Mouse (Mus musculus) heart, postnatal 0 days (tissue): ENCODE data around the gene Naa38. TPM values are rescaled to one million over a fixed set of nuclear protein-coding genes. Genes with fewer than 3 reads are reported as not detected.

ENCODE experiments used
- ATAC-seq: fragments of 200-750 bp; cut with Nextera tagmentation; 2 replicates; pipeline ENCODE4 v1.8.0; 2017; ENCODE audit warnings: low read depth, moderate number of reproducible peaks, moderate library complexity; ENCODE audit not compliant: insufficient read depth
- DNase-seq: peaks from one replicate; pipeline ENCODE4 v3.0.0-alpha.2; 2016; ENCODE audit warnings: low spot score
- H3K27ac ChIP-seq: fragments of 300-500 bp; sonication (generic); 2 replicates; pipeline ENCODE4 v1.5.1; 2014; ENCODE audit warnings: low read depth, mild to moderate bottlenecking
- H3K27me3 ChIP-seq: fragments of 300-500 bp; sonication (generic); 2 replicates; pipeline ENCODE4 v1.6.1; 2014; ENCODE audit warnings: low read length, mixed read lengths; ENCODE audit not compliant: control insufficient read depth, insufficient read depth
- H3K36me3 ChIP-seq: fragments of 300-500 bp; sonication (generic); replicated peaks from 2 replicates; pipeline ENCODE4 v1.6.1; 2014; ENCODE audit warnings: low read length, mixed read lengths; ENCODE audit not compliant: control insufficient read depth, insufficient read depth
- H3K4me1 ChIP-seq: fragments of 300-500 bp; sonication (generic); 2 replicates; pipeline ENCODE4 v1.6.1; 2014; ENCODE audit warnings: antibody characterized with exemption; ENCODE audit not compliant: control insufficient read depth, insufficient read depth
- H3K4me2 ChIP-seq: fragments of 300-500 bp; sonication (generic); 2 replicates; pipeline ENCODE4 v1.6.1; 2014; ENCODE audit warnings: low read depth, mild to moderate bottlenecking, low read length, moderate library complexity
- H3K4me3 ChIP-seq: fragments of 300-500 bp; sonication (generic); 2 replicates; pipeline ENCODE4 v1.5.1; 2014; ENCODE audit warnings: low read depth, low read length
- H3K9ac ChIP-seq: fragments of 300-500 bp; sonication (generic); replicated peaks from 2 replicates; pipeline ENCODE4 v1.6.1; 2014; ENCODE audit warnings: low read depth, low read length, mixed read lengths
- H3K9me3 ChIP-seq: fragments of 300-500 bp; sonication (generic); replicated peaks from 2 replicates; pipeline ENCODE4 v1.6.1; 2016; ENCODE audit warnings: low read length; ENCODE audit not compliant: control insufficient read depth
- CTCF ChIP-seq: IDR thresholded peaks from 2 replicates; pipeline ENCODE4 v1.5.1; 2016; ENCODE audit warnings: antibody characterized with exemption, control low read depth, low read depth
- EP300 ChIP-seq: IDR thresholded peaks from 2 replicates; pipeline ENCODE4 v1.6.1; 2016; ENCODE audit warnings: antibody characterized with exemption, low read depth
- whole genome bisulfite sequencing: fragments of 180-500 bp; shearing (Covaris S2); extraction: QIAGEN DNeasy Blood & Tissue Kit; methylation state at CpG from one replicate; pipeline ENCODE4 v1.1.7; 2014; 5-methylcytosine and 5-hydroxymethylcytosine counted together
- polyA plus RNA-seq: library from polyadenylated mRNA; unstranded; fragments of >200 nt; fragmentation: Nextera tagmentation; extraction: Ambion mirVana; gene quantifications from 2 replicates; pipeline ENCODE4 v1.2.1, GENCODE M21; 2015
- total RNA-seq: library from RNA; depleted of rRNA; stranded (reverse); fragments of >200 nt; gene quantifications from 2 replicates; pipeline ENCODE4 v1.2.3, GENCODE M21; 2014; ENCODE audit warnings: low replicate concordance; rRNA removed

Naa38 gene
- total and polyA plus RNA-seq, 2 experiments from 2014 or later: 64.9 to 171 TPM

DNA sequence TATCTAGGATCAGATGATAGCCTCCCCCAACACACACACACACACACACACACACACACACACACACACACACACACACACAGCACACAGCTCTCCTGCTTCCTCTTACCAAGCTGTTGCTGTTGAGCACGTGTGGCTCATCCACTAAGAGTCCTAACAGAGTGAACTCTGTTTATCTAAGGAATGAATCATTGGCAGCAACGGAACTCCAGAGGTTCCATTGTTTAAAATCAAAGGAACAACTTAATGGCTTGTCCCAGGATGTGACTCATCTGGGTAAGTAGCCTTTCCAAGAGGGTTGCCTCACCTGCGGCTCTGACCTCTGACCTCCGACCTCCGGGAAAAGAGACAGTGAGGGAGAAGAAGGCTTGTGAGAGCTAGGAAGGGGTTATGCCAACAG, 48.0 kb downstream of the Naa38 start:
- no peaks in the 10 kb centered on the region for H3K27me3 ChIP-seq
- H3K9ac ChIP-seq: no peak overlapping the region
- H3K4me1 ChIP-seq: no peaks in the 10 kb centered on the region
- DNase-seq: peak; percentile 33
- TF ChIP-seq CTCF: no peak
- TF ChIP-seq EP300: 0 out of 2 replicates have a peak, but pooled peaks have one; percentile 58
- peak overlapping the region; percentile 47; the same call in 1 of the 2 replicates for H3K27ac ChIP-seq
- peak; percentile 68 for ATAC-seq
- WGBS: 24% methylated on average over 5 of the region's 5 CpGs
- no peaks in the 10 kb centered on the region for H3K9me3 ChIP-seq
- no peak overlapping the region for H3K4me3 ChIP-seq
- no peak overlapping the region for H3K4me2 ChIP-seq
- no peaks in the 10 kb centered on the region for H3K36me3 ChIP-seq

Other genes with a start within 250 kb of the Naa38 start
- not detected in 2 replicates for gene Alox12b, start 238.5 kb upstream of the Naa38 start, total RNA-seq
- gene Alox12b, start 238.5 kb upstream of the Naa38 start, polyA plus RNA-seq: not detected in 2 replicates
- 3.0 and 3.7 TPM in 2 replicates for gene Alox8, start 197.6 kb upstream of the Naa38 start, total RNA-seq
- gene Alox8, start 197.6 kb upstream of the Naa38 start, polyA plus RNA-seq: 0.86 and 2.5 TPM in 2 replicates
- 0.27 TPM in 1 of 2 replicates, not detected in the other for gene Gucy2e, start 158.5 kb upstream of the Naa38 start, total RNA-seq
- 0.07 and 0.15 TPM in 2 replicates for gene Gucy2e, start 158.5 kb upstream of the Naa38 start, polyA plus RNA-seq
- gene Cntrob, start 71.7 kb upstream of the Naa38 start, total RNA-seq: 7.5 and 15.5 TPM in 2 replicates
- 6.9 and 8.4 TPM in 2 replicates for gene Cntrob, start 71.7 kb upstream of the Naa38 start, polyA plus RNA-seq
- 240 and 263 TPM in 2 replicates for gene Trappc1, start 71.5 kb upstream of the Naa38 start, total RNA-seq
- gene Trappc1, start 71.5 kb upstream of the Naa38 start, polyA plus RNA-seq: 180 and 186 TPM in 2 replicates
- gene Kcnab3, start 69.2 kb upstream of the Naa38 start, total RNA-seq: 1.1 and 2.8 TPM in 2 replicates
- 1.1 and 1.4 TPM in 2 replicates for gene Kcnab3, start 69.2 kb upstream of the Naa38 start, polyA plus RNA-seq
- gene Rnf227, start 55.0 kb upstream of the Naa38 start, total RNA-seq: 1.5 and 10.2 TPM in 2 replicates
- gene Rnf227, start 55.0 kb upstream of the Naa38 start, polyA plus RNA-seq: 3.4 and 4.3 TPM in 2 replicates
- 23.6 and 23.8 TPM in 2 replicates for gene Chd3, start 26.1 kb upstream of the Naa38 start, total RNA-seq
- gene Chd3, start 26.1 kb upstream of the Naa38 start, polyA plus RNA-seq: 10.3 and 12.4 TPM in 2 replicates
- 14.2 and 17.6 TPM in 2 replicates for gene Cyb5d1, start 144 bp downstream of the Naa38 start, total RNA-seq
- gene Cyb5d1, start 144 bp downstream of the Naa38 start, polyA plus RNA-seq: 16.7 and 18.6 TPM in 2 replicates
- 32.4 and 33.0 TPM in 2 replicates for gene Tmem88, start 2.7 kb downstream of the Naa38 start, total RNA-seq
- 59.7 and 62.5 TPM in 2 replicates for gene Tmem88, start 2.7 kb downstream of the Naa38 start, polyA plus RNA-seq
- 7.8 and 10.0 TPM in 2 replicates for gene Kdm6b, start 18.2 kb downstream of the Naa38 start, total RNA-seq
- 23.0 and 23.6 TPM in 2 replicates for gene Kdm6b, start 18.2 kb downstream of the Naa38 start, polyA plus RNA-seq
- gene Dnah2, start 153.6 kb downstream of the Naa38 start, total RNA-seq: not detected in 2 replicates
- 0.03 and 0.30 TPM in 2 replicates for gene Dnah2, start 153.6 kb downstream of the Naa38 start, polyA plus RNA-seq
- 70.1 and 79.5 TPM in 2 replicates for gene Efnb3, start 164.7 kb downstream of the Naa38 start, total RNA-seq
- gene Efnb3, start 164.7 kb downstream of the Naa38 start, polyA plus RNA-seq: 69.4 and 75.6 TPM in 2 replicates
- 12.4 and 18.7 TPM in 2 replicates for gene Wrap53, start 184.8 kb downstream of the Naa38 start, total RNA-seq
- gene Wrap53, start 184.8 kb downstream of the Naa38 start, polyA plus RNA-seq: 6.7 and 7.8 TPM in 2 replicates
- 33.6 and 35.9 TPM in 2 replicates for gene Trp53, start 184.9 kb downstream of the Naa38 start, total RNA-seq
- gene Trp53, start 184.9 kb downstream of the Naa38 start, polyA plus RNA-seq: 31.5 and 32.6 TPM in 2 replicates
- 23.7 and 24.7 TPM in 2 replicates for gene Atp1b2, start 210.5 kb downstream of the Naa38 start, total RNA-seq
- gene Atp1b2, start 210.5 kb downstream of the Naa38 start, polyA plus RNA-seq: 15.1 and 16.8 TPM in 2 replicates
- not detected in 2 replicates for gene Shbg, start 222.4 kb downstream of the Naa38 start, total RNA-seq
- gene Shbg, start 222.4 kb downstream of the Naa38 start, polyA plus RNA-seq: 0.08 TPM in 1 of 2 replicates, not detected in the other
- 7.3 TPM in 1 of 2 replicates, not detected in the other for gene Sat2, start 226.5 kb downstream of the Naa38 start, total RNA-seq
- gene Sat2, start 226.5 kb downstream of the Naa38 start, polyA plus RNA-seq: 17.8 and 18.8 TPM in 2 replicates
- 64.7 and 102 TPM in 2 replicates for gene Fxr2, start 237.5 kb downstream of the Naa38 start, total RNA-seq
- 15.8 and 17.7 TPM in 2 replicates for gene Fxr2, start 237.5 kb downstream of the Naa38 start, polyA plus RNA-seq